Mouse (Mus musculus): ENCODE measurements around the gene Snx30.

GRCm38 (mm10) chr4:59782853-59783684 lies 22.6 kb upstream of the Snx30 start:
- no peak for TF ChIP-seq POLR2A (IDR thresholded peaks at IDR 0.05; ENCODE audit: control insufficient read depth, extremely low read depth, insufficient read depth, low read length, poor library complexity)
- TF ChIP-seq CTCF (IDR thresholded peaks at IDR 0.05; ENCODE audit: borderline replicate concordance, control insufficient read depth, extremely low read depth, insufficient read depth, low read length, poor library complexity), result no peak
